Mouse (Mus musculus) 3134 (cell line): ENCODE measurements around the gene Ttc37.

Experiments used
- DNase-seq: peaks from one replicate; pipeline ENCODE4 v3.0.0-alpha.2; 2011; ENCODE audit warnings: low spot score; ENCODE audit not compliant: insufficient read length; ENCODE audit errors: extremely low read depth

The Ttc37 gene

DNA sequence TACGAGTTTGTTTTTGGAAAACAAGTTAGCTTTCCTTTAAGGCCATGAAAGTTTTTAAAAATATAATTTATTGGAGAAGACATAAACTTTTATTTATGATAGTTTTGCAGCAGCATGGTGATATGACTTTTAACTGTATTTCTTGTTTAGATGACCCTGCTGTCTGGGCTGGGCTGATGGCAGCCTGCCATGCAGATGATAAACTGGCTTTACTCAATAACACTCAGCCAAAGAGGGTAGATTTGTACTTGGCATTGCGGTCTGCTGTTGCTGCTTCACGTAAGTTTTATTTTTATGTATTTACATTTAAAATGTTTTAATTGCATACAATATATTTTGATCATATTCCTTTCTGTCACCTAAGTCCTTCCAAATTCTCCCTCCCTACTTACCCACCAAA lies 58.6 kb downstream of the Ttc37 start:
- DNase-seq, result no peak

DNA sequence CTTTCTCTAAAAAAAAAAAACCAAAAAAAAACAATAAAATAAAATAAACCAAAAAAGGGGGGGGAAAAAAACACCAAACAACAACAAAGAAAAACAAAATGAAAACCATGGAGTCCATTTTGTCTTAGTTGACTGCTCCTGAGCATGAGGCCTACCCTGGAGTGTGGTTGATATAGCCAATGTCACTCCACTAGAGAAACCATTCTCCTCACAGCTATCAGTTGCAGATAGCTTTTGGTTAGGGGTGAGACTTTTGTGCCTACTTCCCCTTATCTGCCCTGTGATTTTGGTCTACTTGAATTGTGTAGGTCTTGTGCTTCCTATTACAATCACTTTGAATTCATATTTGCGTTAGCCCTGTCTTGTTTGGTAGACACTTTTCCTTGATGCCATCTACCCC lies 59.0 kb downstream of the Ttc37 start:
- DNase-seq, result no peak

DNA sequence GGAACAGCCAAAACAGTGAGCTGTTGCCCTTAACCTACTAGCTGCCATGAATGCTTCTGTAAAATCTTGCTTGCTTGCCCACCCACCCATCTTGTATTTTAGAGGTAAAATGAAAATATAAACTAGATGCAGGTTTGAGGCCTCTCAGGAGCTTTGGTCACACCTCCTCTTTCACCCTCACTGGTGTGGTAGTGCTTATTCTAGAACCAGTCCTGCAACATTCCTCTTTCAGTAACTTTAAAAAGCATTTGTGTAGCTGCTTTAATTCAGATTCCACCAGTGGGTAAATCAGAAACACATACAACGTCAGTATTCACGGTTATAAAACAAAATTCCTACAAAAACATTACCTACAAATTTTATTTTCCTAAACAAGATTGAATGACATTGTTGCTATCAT lies 62.1 kb downstream of the Ttc37 start:
- DNase-seq, result no peak

DNA sequence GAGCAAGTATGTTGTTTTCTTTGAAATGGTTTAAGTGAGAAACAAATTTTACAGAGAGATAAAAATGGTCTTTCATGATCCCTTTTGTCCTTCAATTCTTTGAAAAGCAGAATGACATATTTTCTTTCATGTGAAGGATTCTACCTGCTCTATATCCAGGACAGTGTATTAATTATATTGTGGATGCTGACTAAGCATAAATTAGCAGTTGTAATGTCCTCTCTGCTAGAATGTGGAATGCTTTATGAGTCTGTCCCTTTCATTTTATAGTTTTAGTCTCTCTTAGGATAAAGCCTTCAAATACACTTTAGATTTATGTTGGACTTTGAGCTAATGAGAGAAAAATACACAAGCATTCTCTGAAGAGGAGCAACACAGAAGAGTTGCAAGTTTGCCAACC lies 75.8 kb downstream of the Ttc37 start:
- DNase-seq, result no peak

- DNase-seq, result no peak
Measured at GRCm38 (mm10) chr13:76178700-76179099, 80.2 kb downstream of the Ttc37 start.

GRCm38 (mm10) chr13:76187651-76188050 lies 89.1 kb downstream of the Ttc37 start:
- DNase-seq, result no peak

DNA sequence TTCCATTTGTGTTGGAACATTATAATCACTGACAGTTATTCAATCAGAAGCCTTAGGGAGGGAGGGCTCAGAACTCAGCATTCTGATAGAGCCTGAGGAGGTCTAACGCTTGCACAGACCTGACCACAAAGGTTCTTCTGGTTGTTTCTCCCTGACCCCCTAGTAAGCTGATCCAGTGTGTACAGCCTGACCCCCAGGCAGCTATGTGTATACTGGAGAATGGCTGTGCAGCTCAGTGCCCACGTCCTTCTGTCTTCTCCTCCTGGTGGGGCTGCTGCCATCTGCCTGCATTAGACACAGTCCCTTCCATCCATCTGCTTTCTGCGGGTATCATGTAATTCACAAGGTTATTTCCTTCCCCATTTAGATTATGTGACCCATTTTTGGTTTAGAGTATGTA lies 90.7 kb downstream of the Ttc37 start:
- DNase-seq, result no peak

- DNase-seq, result no peak
Measured at GRCm38 (mm10) chr13:76190273-76190672, 91.7 kb downstream of the Ttc37 start.

GRCm38 (mm10) chr13:76194937-76195336 lies 96.4 kb downstream of the Ttc37 start:
- no peak for DNase-seq

GRCm38 (mm10) chr13:76195431-76196138 lies 97.1 kb downstream of the Ttc37 start:
- DNase-seq, result no peak

- peak; percentile 63 for DNase-seq
Measured at GRCm38 (mm10) chr13:76197297-76197848, 98.8 kb downstream of the Ttc37 start.

GRCm38 (mm10) chr13:76199943-76200342 lies 101.4 kb downstream of the Ttc37 start:
- DNase-seq, result no peak

DNA sequence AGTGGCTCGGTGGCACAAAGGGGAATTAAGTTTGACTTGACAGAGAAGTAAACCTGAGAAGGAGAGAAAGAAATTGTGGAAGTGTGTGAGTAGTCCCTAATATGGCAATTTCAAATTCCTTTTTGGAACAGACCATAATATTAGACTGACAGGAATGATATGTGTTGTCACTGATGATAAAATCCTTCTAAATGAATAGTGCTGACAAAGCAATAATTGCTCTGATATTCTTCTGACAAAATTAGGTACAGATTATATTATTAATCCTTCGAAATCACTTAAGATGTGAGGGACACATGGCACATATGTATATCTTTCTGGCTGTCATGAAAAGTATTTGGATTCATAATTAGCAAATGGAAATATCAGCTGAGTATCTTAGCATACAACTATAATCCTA lies 116.4 kb downstream of the Ttc37 start:
- no peak for DNase-seq

- no peak for DNase-seq
Measured at GRCm38 (mm10) chr13:76215397-76215796, 116.9 kb downstream of the Ttc37 start.
